Mouse (Mus musculus) R1 (cell line): ENCODE measurements around the gene Pxylp1.
A peak's percentile ranks its signal among the peaks of the same experiment; 100 is the strongest.
"Not testable (repeated sequence)": the region's sequence is repeated elsewhere in the genome, so short reads cannot be mapped to it uniquely, and the experiment has no call there.

ENCODE experiments used
- DNase-seq: peaks from one replicate; pipeline ENCODE4 v3.0.0-alpha.2; 2018; ENCODE audit warnings: low read depth, low spot score

The Pxylp1 gene

DNA sequence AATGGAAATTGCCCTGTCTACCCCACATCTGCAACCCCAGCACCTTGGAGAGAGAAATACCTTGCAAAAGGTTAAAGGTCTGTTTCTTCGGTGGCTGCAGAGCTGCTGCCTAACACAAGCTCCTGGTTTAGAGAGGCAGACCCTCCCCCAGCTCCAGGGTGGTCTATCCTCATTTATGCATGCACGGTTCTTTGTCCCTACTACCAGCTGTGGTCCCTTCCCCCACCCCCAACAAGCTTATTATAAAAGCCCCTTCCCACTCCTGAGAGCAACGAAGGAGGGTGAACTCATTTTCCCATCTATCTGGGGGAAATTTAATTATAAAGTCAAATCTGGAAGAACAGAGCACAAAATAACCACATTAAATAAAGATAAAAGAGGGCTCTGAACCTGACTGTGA, at the start of gene Pxylp1:
Pxylp1 (minus strand) TSS at position 124 of the 400 bp plus-strand sequence.
- DNase-seq = no peak

DNA sequence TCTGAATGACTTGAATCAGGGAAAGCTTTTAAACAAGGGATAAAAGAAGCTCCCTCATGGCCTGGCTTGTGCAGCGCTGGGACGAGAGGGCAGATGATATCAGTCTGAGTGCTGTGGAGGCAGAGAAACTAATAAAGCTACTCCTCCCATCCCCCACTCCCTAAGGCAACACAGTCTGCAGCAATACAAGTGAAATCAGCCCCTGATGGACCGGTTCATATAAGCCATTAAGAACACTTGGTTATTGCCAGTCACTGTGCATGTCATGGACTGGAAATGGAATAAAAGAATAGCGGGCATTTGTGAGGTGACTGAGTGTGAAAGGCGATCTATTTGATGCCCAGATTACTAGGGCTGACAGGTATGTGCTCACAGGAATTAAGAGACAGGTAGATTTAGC, 46.4 kb upstream of the Pxylp1 start:
- no peak for DNase-seq

DNA sequence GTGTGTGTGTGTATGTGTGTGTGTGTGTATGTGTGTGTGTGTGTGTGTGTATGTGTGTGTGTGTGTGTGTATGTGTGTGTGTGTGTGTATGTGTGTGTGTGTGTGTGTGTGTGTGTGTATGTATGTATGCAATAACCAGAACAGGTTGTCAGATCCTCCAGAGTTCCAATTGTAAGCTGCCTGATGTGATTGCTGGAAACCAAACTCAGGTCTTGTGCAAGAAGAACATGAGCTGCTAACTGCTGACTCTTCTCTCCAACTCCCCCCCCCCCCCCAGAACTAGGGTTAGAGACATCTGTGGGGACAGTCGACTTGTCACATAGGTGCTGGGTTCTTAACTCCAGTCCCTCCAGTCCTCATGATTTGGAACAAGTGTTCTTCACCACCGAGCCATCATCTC, 44.0 kb upstream of the Pxylp1 start:
- not testable (repeated sequence) for DNase-seq

DNA sequence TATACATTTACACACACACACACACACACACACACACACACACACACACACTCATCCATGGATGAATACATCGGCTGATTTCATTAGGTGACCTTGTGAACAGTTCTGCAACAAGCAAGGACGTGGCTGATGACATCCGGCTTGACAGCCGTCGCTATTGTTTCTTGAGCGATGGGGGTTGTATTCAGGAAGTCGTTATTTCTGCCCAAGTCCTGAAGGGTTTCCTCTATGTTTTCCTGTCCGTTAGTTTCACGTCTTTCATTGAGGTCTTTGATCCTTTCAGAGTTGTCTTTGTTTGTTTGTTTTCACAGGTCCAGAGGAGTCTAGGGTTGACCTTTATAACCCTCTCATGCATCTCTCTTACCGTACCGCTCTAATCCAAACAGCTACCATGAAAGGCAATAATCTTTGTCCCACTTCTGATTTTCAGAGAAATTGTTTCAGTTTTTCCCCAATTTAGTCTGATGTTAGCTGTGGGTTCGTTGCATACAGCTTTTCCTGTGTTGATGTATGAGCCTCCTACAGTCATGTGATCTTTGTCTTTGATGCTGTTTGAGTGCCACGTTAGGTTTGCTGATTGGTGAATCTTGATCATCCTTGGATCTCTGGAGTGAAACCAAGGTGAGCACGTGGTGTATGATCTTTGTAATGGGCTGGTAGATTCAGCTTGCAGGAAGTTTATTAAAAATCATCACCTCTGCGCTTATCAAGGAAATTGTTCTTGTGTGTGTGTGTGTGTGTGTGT, 43.3 kb upstream of the Pxylp1 start:
- peak; percentile 74 for DNase-seq

DNA sequence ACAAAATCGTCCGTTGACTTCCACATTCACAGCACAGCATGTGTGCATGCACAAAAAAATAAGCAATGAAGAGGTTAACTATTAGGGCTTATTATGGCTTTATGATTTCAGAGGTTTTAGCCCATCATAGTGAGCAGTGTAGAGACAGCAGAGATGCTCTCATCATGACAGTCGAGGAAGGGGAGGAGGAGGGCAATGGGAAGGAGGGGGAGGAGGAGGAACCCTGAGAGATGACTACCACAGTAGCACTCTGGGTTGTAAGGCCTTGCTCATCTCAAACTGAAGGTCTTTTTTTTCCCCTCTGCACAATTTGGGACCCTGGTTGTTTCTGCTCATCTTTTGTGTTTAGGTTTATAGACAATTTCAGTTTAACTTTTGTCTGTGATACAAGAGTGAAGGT, 42.3 kb upstream of the Pxylp1 start:
- no peak for DNase-seq

DNA sequence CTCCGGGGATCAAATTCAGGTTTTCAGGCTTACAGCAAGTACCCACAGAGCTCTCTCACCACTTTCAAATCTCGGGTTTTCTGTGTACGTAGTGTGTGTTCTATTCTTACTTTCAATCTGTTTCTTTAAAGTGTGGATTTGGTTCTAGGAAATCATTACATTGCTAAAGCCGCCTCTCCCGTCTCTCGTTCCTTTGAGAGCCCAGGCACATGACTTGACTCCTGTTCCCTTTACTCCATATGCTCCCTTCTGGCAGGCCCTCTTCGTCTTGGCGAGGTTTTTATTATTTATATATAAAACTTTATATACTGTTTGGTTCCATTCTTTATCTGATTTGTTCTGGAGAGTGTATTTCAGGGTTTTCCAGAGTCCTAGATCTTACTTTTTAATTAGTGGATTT, 40.3 kb upstream of the Pxylp1 start:
- no peak for DNase-seq

DNA sequence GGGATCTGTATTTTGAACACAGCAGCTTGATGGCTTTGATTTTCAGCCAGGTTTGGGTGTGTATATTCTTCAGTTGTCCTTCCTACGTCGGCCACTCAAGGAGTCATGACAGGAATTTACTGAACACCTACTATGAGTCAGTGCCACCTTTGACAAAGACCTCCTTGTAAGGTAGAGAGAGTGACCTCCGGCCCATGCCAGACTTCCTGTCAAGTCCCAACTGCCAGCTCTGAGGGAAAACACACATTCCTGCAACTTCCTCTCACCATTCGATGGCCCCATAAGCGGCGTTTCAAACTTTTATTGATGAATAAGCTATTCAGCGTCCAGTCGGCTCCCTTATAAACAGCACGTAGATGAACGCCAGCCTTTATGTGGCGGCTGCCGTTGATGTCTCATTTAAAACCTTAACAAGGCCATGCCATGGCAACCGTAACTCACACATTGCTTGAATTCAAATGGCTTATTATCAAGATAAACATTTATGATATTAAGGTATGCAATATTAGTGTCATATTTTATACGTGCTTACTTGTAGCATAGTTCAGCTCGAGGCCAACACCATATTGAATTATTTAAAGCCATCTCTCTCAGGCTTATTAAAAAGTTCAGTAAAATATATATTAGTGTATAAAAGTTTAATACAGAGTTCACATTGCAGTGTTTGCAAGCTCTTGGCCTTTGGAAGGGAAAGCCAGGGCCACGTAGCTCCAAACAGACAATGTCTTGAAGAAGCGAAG, 31.3 kb upstream of the Pxylp1 start:
- DNase-seq = no peak

DNA sequence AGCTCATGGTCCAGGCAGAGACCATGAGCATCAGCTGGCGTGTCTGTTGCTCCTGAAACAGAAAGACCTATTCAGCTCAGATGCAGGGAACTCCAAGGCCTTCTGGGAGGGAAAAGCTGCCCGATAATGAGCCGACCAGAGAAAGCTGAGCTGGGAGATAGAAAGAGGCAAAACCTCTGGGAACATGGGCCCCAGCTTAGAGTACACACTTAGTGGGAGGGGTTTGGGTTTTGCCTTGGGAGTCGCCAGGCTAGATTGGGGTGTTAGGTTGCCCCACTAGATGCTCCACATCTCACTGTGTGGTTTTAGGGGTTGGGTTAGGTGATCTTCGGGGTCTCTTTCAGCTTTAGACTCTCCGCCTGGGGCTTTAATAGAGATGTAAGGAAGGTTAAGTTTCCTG, 30.6 kb upstream of the Pxylp1 start:
- no peak for DNase-seq

DNA sequence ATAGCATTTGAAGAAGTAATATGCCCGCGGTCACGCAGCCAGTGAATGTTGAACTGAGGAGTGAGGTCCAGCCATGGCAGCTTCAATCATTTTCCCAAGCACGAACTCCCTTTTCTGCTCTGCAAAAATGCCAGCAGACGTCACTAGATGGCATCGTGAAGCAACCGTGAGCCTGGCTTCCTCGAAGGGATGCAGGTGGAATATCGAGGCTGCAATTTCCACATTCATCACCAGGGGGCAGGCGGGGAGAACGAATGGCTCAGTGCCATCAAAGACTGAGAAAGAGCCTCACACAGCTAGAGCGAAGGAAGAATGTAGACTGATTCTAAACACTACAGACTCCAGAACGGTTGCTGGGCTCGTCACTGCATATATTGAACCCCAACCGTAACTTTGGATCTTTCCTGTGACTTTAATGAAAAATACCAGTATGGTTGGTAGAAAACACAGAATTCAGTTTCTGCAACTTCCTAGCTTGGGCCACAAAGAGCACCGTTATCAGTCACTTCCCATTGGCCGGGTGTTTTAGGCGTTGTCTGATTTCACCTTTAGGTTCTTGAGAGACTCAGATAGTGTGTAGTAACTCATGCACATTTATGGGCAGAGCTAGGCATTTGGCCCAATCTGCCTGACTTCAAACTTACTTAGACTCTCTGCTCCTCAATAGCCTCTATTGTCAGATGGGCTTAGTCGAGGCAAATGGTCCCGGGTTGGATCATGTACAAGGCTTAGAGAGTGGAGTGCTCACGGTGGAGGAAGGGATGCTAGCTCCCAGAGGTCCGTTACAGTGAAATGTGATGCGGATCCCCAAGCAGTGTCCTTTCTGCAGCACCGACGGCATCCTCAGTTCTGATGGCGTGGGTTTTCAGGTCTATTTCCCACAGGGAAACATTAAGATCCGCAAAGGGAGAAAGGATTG, 24.4 kb upstream of the Pxylp1 start:
- peak; percentile 92 for DNase-seq

DNA sequence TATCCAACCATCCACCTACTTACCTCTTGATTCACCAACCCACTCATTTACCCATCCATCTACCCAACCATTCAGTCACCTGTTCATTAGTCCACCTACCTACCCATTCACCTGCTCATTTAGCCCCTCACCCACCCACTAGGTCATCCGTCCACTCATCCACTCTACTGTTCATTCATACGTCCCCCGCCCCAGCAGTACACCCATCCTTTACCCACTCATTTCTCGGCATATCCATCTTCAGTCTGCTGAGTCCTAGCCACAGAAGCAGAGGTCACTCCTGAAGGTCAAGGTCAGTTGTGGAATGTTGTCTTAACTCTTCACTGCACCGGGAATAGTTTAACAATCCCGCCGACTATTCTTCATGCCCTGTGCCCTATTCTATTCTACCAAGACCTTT, 23.6 kb upstream of the Pxylp1 start:
- peak; percentile 39 for DNase-seq

DNA sequence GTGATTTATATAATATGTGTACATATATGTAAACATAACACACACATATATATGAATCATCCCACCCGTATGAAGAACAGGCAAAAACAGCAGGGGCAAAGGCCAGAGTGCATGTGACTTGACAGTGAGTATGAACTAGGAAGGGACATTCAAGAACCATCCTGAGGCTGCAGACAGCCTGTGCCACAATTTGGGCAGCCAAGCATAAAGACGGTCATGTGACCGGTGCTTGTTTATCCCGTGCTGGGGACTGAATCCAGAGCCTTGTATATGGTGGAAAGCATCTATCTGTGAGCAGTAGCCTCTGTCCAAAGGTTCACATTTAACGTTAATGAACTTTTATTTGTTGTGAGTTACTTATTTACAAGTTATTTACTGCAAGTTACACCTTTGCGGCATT, 22.4 kb upstream of the Pxylp1 start:
- no peak for DNase-seq

DNA sequence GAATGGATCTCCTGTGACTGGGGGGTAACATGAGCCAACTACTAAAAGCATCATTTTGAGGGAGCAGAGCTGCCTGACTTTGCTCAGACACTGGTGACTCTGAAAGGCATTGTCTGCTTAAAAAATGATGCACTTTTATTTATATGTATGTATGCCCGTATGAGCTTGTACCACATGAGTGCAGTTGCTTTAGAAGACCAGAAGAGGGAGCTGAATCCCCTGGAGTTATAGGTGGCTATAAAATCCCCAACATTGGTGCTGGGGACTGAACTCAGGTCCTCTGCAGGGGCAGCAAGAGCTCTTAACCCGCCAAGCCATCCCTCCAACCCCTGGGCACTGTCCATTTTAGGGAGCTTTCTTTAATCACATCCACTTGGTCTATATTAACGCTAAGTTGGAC, 21.5 kb upstream of the Pxylp1 start:
- peak; percentile 57 for DNase-seq

DNA sequence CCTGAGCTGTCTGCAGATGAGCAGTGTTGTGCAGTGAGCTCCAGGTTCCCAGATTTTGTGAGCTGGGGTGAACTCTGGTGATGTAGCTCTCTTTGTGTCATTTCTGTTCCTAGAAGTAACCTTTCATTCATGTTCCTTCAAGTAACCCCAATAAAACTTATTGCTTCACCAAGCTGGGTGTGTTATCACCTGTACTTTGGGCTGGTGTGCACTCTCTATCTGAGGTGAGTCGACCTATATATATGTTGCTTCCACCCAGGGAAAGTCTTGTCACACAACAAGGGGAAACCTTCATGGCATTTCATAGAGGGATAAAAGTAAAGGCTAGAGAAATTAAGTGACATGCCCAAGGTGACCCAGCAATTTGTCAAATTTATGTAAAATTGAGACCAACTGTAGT, 17.0 kb upstream of the Pxylp1 start:
- DNase-seq = no peak

DNA sequence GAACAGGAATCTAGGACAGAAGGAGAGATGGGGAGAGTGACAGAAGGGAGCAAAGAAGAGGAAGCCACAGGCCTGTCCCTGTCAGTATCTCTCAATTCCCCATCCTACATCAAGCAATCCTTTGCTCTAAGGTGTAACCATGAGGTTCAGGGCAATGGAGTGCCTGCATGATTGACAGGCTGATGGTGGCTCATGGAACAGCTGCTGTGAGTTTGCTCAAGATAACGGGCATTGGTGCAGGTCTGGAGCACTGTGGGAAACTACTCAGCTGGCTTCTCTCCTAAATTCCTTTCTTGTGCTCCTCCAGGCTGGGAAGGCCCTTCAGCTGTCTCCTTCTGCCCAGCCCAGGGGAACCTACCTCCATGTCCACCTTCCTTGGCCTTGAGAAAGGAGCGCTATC, 16.3 kb upstream of the Pxylp1 start:
- DNase-seq = no peak

DNA sequence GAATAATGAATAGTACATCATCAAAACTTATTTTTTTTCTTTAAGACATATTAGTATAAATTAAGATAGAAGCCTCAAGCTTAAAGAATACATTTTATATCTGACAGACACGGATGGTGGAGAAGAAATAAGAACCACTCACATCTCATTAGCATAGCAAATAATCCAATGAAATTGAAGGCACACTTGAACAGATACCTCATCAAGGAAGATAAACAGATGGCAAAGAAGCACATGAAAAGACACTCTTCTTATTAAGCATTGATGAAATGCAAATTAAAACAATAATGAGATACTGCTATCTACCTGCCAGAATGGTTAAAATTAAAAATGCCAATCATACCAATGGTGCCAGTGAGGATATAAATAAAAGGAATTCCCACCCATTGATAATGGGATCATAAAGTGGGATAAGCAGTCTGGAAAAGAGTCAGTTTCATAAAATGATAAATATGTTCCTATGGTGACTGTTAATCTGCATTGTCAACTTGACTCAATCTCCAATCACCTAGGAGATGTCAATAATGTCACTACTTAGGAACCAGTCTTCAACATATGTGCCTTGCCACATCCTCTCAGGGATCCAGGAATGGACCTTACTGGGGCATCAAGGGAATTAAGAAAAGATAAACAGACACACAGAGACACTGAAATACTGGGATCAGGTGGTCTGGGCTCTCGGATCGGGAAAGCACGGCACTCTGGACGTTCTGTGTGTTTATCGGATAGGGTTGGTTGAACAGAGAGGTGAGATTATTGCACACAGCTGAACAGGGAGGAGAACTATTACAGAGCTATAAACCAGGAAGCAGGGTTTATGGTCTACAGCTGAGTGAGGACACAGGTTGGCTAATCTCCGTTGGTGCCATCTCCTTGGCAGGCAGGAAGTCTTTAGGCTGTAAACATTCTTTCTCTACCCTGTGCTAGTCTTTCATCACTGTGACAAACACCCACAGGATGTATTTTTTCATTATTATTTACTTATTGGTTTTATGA, 12.2 kb upstream of the Pxylp1 start:
- DNase-seq = no peak

DNA sequence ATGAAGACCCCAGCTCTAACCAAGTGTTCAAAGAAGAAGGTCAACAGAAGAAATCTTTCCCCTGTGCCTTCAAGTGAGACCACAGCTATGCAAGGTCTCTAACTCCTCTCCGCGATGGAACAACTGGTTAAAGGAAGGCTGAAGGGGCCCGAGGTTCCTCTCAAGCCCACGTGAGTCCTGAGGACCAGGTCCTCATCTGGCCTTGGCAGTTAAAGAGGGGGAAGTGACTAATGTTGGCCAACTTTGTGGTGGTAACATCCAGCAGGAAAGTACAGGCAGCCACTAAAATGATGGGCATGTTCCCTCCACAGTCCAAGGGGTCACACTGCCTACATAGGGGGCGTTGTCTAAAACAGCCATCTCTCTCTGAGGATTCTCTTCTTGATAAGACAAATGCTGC, 7.2 kb upstream of the Pxylp1 start:
- no peak for DNase-seq

DNA sequence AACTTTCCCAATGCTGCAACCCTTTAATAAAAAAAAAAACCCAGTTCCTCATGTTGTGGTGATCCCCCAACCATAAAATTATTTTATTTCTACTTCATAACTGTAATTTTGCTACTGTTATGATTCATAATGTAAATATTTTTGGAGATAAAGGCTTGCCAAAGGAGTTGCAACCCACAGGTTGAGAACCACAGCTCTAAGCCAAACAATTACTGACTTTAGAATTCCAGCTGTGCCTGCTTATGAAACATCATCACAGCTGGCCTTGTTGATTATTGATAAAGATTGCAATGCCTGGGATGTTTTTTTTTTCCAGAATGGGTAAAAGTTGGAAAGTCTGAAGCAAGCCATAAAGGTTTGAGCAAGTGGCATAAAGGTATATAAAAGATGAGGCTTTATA, 6.5 kb upstream of the Pxylp1 start:
- DNase-seq = no peak

DNA sequence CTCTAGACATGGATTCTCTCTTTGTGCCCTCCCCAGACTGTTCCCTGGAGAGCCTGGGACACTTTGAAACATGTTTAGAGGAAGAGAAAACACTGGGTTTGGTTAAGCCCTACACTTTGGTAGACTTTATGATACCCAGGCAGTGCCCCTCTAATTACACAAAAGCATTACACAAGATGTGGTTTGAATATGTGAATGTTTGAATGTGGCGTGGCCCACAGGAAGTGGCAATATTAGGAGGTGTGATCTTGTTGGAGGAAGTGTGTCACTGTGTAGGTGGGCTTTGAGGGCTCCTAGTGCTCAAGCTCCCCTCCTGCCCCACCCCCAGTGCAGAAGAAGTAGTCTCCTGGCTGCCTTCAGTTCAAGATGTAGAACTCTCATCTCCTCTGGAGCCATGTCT, 4.2 kb upstream of the Pxylp1 start:
- DNase-seq = no peak

DNA sequence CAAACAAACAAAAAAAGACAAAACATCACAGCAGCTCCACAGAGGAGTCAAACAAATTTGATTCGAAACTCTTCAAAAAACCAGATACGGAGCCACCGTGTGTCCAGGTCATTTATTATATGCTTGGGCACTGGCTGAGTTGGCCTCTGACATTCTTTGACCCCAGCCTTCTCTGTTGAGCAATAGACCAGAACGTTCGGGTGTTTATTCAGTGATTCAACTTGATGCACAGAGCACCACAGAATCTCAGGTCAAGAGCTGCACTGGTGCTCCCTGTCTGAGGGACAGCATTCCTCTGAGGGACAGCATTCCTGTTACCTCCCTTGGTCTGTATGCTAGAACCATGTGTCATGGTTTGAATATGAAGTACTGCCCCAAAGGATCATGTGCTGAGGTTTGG, 1.1 kb upstream of the Pxylp1 start:
- no peak for DNase-seq

DNA sequence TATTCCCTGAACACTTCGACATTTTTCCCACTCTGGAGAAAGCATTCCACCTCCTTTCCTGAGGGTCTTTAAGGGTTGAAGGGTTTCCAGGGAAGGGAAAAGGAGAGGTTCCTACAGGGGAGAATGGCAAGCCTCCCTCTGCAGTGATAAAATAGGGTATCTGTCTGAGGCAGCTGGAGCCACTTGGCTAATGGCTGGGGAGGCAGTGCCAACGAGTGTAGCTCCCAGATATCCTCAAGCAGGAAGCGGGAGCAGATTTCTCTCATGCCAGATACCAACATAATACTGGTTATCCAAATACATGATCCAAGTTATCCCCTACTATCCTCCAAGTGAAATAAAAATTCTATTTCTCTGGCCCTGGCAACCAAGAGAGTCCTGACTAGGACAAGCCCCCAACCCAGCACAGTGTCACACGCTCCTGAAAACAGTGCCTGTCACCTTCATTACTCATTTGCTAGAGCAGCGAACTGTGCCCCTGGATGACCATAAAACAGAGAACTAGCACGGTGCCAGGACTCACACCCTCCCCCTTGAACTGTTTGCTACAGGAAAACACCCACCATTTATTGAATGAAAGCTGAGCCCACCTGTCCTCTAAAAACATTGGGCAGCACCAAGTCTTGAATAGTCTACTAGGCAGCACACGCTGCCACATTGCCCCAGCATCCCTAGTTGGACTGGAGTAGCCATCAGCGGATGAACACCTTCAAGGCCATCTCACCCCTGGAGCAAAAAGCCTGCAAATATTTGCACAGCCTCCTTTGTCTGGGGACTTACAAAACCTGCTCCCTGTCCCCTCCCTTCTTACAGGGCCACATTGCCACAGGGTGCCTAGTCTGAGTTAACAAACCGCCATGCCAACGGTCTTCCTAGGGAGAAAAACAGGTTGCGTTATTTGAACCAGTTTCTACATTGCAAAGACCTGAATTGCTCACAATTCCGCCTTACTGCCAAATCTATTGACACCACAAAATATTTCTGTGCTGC, 833 bp downstream of the Pxylp1 start:
- DNase-seq = no peak
